Mouse (Mus musculus) embryo, embryonic 10 days (tissue): Measurements from ENCODE around the gene Lyzl4.
"Not testable (repeated sequence)": the region's sequence is repeated elsewhere in the genome, so short reads cannot be mapped to it uniquely, and the experiment has no call there.

Experiments used
- DNase-seq: peaks from one replicate; pipeline ENCODE4 v3.0.0-alpha.2; 2015; ENCODE audit warnings: low spot score

Gene Lyzl4

GRCm38 (mm10) chr9:121600201-121600860 is 41.6 kb downstream of the Lyzl4 start:
- DNase-seq = no peak

- DNase-seq = no peak
Measured at GRCm38 (mm10) chr9:121599551-121599950, 42.3 kb downstream of the Lyzl4 start.

- no peak for DNase-seq
Measured at GRCm38 (mm10) chr9:121598106-121598505, 43.8 kb downstream of the Lyzl4 start.

- no peak for DNase-seq
Measured at GRCm38 (mm10) chr9:121594771-121595170, 47.1 kb downstream of the Lyzl4 start.

- not testable (repeated sequence) for DNase-seq
Measured at GRCm38 (mm10) chr9:121593768-121594167, 48.1 kb downstream of the Lyzl4 start.

GRCm38 (mm10) chr9:121592948-121593550 is 48.8 kb downstream of the Lyzl4 start:
- DNase-seq = no peak

- DNase-seq = peak; percentile 19
Measured at GRCm38 (mm10) chr9:121589533-121589932, 52.4 kb downstream of the Lyzl4 start.

- DNase-seq = no peak
Measured at GRCm38 (mm10) chr9:121574380-121574779, 67.5 kb downstream of the Lyzl4 start.

- no peak for DNase-seq
Measured at GRCm38 (mm10) chr9:121568451-121568850, 73.4 kb downstream of the Lyzl4 start.

GRCm38 (mm10) chr9:121566387-121566786 is 75.5 kb downstream of the Lyzl4 start:
- DNase-seq = no peak

- DNase-seq = no peak
Measured at GRCm38 (mm10) chr9:121563276-121563675, 78.6 kb downstream of the Lyzl4 start.

- DNase-seq = no peak
Measured at GRCm38 (mm10) chr9:121560515-121560914, 81.4 kb downstream of the Lyzl4 start.

GRCm38 (mm10) chr9:121558167-121558566 is 83.7 kb downstream of the Lyzl4 start:
- no peak for DNase-seq

- DNase-seq = no peak
Measured at GRCm38 (mm10) chr9:121556913-121557312, 85.0 kb downstream of the Lyzl4 start.

GRCm38 (mm10) chr9:121555395-121556000 is 86.4 kb downstream of the Lyzl4 start:
- peak; percentile 29 for DNase-seq

- no peak for DNase-seq
Measured at GRCm38 (mm10) chr9:121553643-121554042, 88.3 kb downstream of the Lyzl4 start.

GRCm38 (mm10) chr9:121550327-121550771 is 91.5 kb downstream of the Lyzl4 start:
- no peak for DNase-seq

- DNase-seq = no peak
Measured at GRCm38 (mm10) chr9:121549444-121549843, 92.5 kb downstream of the Lyzl4 start.

GRCm38 (mm10) chr9:121549010-121549409 is 92.9 kb downstream of the Lyzl4 start:
- DNase-seq = no peak

- no peak for DNase-seq
Measured at GRCm38 (mm10) chr9:121547431-121547830, 94.5 kb downstream of the Lyzl4 start.

GRCm38 (mm10) chr9:121541530-121541929 is 100.4 kb downstream of the Lyzl4 start:
- DNase-seq = no peak

GRCm38 (mm10) chr9:121532626-121533025 is 109.3 kb downstream of the Lyzl4 start:
- no peak for DNase-seq

- DNase-seq = peak; percentile 48
Measured at GRCm38 (mm10) chr9:121528605-121529357, 113.1 kb downstream of the Lyzl4 start.
